Mouse (Mus musculus): Measurements from ENCODE around the gene Erc1. TPM values are rescaled to one million over a fixed set of nuclear protein-coding genes. Genes with fewer than 3 reads are reported as not detected.

Erc1 gene
- 30.0 and 44.0 TPM in 2 replicates for polyA plus RNA-seq (2014; fragmentation: Nextera tagmentation; extraction: Ambion mirVana)

DNA sequence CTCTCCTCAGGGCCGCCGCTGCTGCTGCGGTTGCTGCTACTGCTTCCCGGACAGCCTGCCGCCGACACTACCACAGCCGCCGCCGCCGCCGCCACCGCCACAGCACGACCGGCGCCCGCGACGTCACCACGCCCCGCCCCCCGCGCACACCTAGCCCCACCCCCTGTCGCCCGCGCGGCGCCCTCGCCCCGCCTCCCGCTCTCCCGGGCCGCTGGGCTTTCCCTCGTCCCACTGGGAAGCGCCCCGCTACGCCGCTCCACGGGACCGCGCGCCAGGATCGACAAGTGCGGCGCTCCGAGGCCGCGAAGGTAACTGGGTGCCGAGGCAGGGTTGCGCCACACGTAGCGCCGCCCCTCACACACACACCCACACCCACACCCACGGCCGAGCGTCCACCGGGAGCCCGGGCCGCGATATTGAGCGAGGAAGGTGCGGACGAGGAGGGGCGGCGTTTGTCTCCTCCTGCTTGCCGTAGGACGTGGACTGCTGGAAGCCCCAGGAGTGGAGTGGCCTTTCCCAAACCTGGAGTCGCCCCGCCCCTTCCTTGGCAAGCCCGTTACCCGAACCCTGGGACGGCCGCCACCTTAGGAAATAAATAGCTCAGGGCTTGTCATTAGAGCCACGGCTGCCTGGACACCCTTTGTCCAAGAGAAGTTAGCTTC, at the start of gene Erc1:
Erc1 (minus strand) TSS at position 134 of the 662 bp plus-strand sequence.
- Histone ChIP-seq H3K27ac (ENCODE audit: low read depth, low read length) (peak within 1 kb of the TSS; percentile 93), H3K4me1 (replicated peaks; ENCODE audit: control insufficient read depth, insufficient read depth, low read length) (0 out of 2 replicates have a peak, but pooled peaks cover 5% of the 10 kb centered on the region), H3K27me3 (ENCODE audit: control insufficient read depth, insufficient read depth, low read length) (no peaks in the 10 kb centered on the region), H3K9ac (ENCODE audit: low read depth, low read length) (peak within 1 kb of the TSS; percentile 88), H3K4me2 (replicated peaks; ENCODE audit: low read depth, low read length) (peak within 1 kb of the TSS; percentile 76), H3K36me3 (ENCODE audit: control insufficient read depth, insufficient read depth, low read length) (no peaks in the 10 kb centered on the region), H3K4me3 (ENCODE audit: low read depth, low read length) (peak within 1 kb of the TSS; percentile 93), H3K9me3 (ENCODE audit: control insufficient read depth, low read length) (no peaks in the 10 kb centered on the region)
- ATAC-seq (ENCODE audit: low FRiP score) (peak; percentile 95), DNase-seq (ENCODE audit: low spot score) (peak; percentile 95)
- WGBS, result under 1% methylated on average over 57 of the region's 73 CpGs

DNA sequence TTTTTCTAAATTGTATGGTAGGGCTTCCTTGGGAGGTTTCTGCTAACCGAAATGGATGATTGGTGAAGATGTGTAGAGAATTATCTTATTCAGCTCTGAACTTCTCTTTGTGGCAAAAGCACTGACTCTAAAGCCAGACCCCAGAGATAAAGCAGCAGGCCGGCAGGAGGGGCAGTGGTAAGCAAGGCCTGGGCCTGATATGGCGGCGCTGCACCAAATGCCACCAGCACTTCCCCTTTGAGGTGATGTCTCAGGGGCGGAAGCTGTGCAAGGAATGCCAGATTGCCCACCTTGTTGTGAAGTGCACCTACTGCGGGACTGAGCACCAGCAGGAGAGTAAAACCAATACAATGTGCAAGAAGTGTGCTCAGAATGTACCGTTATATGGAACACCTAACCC, 44.7 kb upstream of the Erc1 start:
- Histone ChIP-seq H3K4me3 (ENCODE audit: low read depth, low read length) (no peak overlapping the region), H3K9me3 (ENCODE audit: control insufficient read depth, low read length) (no peaks in the 10 kb centered on the region), H3K4me1 (replicated peaks; ENCODE audit: control insufficient read depth, insufficient read depth, low read length) (no peaks in the 10 kb centered on the region), H3K4me2 (replicated peaks; ENCODE audit: low read depth, low read length) (no peak overlapping the region), H3K9ac (ENCODE audit: low read depth, low read length) (no peak overlapping the region), H3K27me3 (ENCODE audit: control insufficient read depth, insufficient read depth, low read length) (no peaks in the 10 kb centered on the region), H3K27ac (ENCODE audit: low read depth, low read length) (no peak overlapping the region), H3K36me3 (ENCODE audit: control insufficient read depth, insufficient read depth, low read length) (no peaks in the 10 kb centered on the region)
- DNase-seq (ENCODE audit: low spot score) (no peak), ATAC-seq (ENCODE audit: low FRiP score) (no peak)
- 80% methylated on average over 7 of the region's 7 CpGs for WGBS

DNA sequence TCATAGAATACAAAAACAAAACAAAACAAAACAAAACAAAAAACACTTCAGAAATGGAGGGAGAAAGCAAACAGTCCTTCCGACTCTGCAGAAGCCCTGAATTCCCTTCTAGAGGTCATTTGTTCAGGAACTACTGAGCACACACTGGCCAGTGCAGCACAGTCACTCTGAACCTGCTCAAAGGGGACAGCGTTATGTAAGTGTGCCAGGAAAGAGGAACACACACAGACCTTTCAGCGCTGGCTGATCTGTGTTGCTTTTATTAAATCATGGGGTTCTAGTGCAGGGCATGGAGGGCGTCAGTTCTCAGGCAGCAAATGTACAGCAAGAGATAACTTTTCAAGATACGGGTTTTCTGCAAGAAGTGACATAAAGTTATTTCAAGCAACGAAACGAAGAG, 35.2 kb upstream of the Erc1 start:
- no peak overlapping the region for H3K27ac ChIP-seq (ENCODE audit: low read depth, low read length)
- no peaks in the 10 kb centered on the region for H3K36me3 ChIP-seq (ENCODE audit: control insufficient read depth, insufficient read depth, low read length)
- no peak for DNase-seq (ENCODE audit: low spot score)
- H3K9ac ChIP-seq (ENCODE audit: low read depth, low read length), result no peak overlapping the region
- H3K27me3 ChIP-seq (ENCODE audit: control insufficient read depth, insufficient read depth, low read length), result no peaks in the 10 kb centered on the region
- 82% methylated on average over 7 of the region's 7 CpGs for WGBS
- no peak overlapping the region for H3K4me3 ChIP-seq (ENCODE audit: low read depth, low read length)
- H3K4me1 ChIP-seq (replicated peaks; ENCODE audit: control insufficient read depth, insufficient read depth, low read length), result no peaks in the 10 kb centered on the region
- ATAC-seq (ENCODE audit: low FRiP score), result no peak
- no peaks in the 10 kb centered on the region for H3K9me3 ChIP-seq (ENCODE audit: control insufficient read depth, low read length)
- no peak overlapping the region for H3K4me2 ChIP-seq (replicated peaks; ENCODE audit: low read depth, low read length)

DNA sequence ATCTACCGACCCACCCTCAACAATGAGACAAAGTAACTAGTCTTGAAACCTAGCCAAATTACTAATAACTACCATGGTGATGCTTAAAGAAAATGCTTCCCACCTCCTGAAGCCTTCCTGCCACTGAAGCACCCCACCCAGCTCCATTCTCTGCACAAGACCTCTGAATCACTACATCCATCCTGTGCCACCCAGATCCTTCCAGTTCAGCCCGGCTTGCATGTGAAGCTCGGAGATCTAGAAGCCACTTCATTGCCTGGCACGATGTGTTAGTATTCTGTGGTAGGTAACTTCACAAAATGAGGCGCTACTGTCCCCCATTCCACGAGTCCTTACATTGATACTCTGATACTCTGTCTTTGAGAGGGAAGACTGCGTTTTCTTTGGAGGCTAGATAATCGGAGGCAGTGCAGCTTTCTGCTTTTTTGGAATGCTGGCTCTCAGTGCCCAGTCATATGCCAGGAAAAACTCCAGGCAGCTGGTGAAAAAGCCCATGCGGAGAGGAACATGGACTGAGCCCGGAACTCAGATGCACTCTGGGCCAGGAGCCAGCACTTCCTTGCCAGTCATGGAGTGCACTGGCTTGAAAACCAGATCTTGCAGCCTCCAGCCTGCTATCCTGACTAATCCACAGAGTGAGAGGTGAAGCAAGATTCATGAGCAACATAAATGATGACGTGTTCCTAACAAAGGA, 16.5 kb upstream of the Erc1 start:
- ATAC-seq (ENCODE audit: low FRiP score) (no peak), DNase-seq (ENCODE audit: low spot score) (no peak)
- H3K27me3 ChIP-seq (ENCODE audit: control insufficient read depth, insufficient read depth, low read length), result no peaks in the 10 kb centered on the region
- WGBS, result 93% methylated on average over 11 of the region's 11 CpGs
- H3K27ac ChIP-seq (ENCODE audit: low read depth, low read length), result no peak overlapping the region
- H3K4me3 ChIP-seq (ENCODE audit: low read depth, low read length), result no peak overlapping the region
- no peak overlapping the region for H3K9ac ChIP-seq (ENCODE audit: low read depth, low read length)
- H3K4me1 ChIP-seq (replicated peaks; ENCODE audit: control insufficient read depth, insufficient read depth, low read length), result no peaks in the 10 kb centered on the region
- no peak overlapping the region for H3K4me2 ChIP-seq (replicated peaks; ENCODE audit: low read depth, low read length)
- H3K36me3 ChIP-seq (ENCODE audit: control insufficient read depth, insufficient read depth, low read length), result no peaks in the 10 kb centered on the region
- no peaks in the 10 kb centered on the region for H3K9me3 ChIP-seq (ENCODE audit: control insufficient read depth, low read length)

DNA sequence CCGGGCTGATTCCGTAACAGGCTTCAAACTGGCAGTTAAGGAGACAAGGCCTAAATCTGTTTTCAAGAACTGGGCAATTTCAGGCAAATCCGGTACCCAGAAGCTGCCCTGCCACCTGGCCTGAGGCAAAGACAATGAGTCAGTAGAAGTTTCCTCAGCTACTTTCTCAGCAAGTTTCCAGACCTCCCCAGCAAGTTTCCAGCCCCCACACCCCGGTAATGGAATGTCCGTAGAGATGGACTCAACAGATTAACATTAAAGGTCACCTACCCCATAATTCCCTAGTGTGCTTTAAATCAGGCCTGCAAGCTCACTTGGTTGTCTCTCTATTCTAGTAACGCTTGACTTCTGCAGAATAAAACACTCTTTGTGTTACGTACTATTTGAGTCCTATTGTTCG, 13.6 kb upstream of the Erc1 start:
- H3K9me3 ChIP-seq (ENCODE audit: control insufficient read depth, low read length), result no peaks in the 10 kb centered on the region
- H3K9ac ChIP-seq (ENCODE audit: low read depth, low read length), result no peak overlapping the region
- WGBS, result 39% methylated on average over 8 of the region's 8 CpGs
- no peak overlapping the region for H3K4me2 ChIP-seq (replicated peaks; ENCODE audit: low read depth, low read length)
- H3K27ac ChIP-seq (ENCODE audit: low read depth, low read length), result no peak overlapping the region
- H3K4me1 ChIP-seq (replicated peaks; ENCODE audit: control insufficient read depth, insufficient read depth, low read length), result no peaks in the 10 kb centered on the region
- no peak for ATAC-seq (ENCODE audit: low FRiP score)
- H3K27me3 ChIP-seq (ENCODE audit: control insufficient read depth, insufficient read depth, low read length), result no peaks in the 10 kb centered on the region
- no peak for DNase-seq (ENCODE audit: low spot score)
- H3K4me3 ChIP-seq (ENCODE audit: low read depth, low read length), result no peak overlapping the region
- no peaks in the 10 kb centered on the region for H3K36me3 ChIP-seq (ENCODE audit: control insufficient read depth, insufficient read depth, low read length)

DNA sequence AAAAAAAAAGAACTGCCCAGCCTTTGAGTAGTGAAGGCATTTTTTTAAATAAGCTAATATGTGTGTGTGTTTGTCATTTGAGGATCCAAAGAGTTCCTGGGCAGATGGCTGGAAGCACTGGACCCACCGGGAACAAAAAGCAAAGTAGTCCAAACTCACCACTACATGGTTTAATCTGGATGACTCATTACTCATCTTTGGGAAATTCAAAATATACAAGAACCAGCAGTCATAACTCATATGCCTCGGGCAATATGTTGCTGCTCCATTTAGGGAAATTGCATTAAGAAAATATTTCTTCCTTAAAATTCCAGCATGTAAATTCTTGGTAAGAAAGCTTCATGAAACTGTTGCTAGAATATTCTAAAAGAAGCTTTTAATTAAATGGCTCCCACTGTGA, 12.3 kb upstream of the Erc1 start:
- Histone ChIP-seq H3K27me3 (ENCODE audit: control insufficient read depth, insufficient read depth, low read length) (no peaks in the 10 kb centered on the region), H3K36me3 (ENCODE audit: control insufficient read depth, insufficient read depth, low read length) (no peaks in the 10 kb centered on the region), H3K4me3 (ENCODE audit: low read depth, low read length) (no peak overlapping the region), H3K4me1 (replicated peaks; ENCODE audit: control insufficient read depth, insufficient read depth, low read length) (no peaks in the 10 kb centered on the region), H3K27ac (ENCODE audit: low read depth, low read length) (no peak overlapping the region), H3K4me2 (replicated peaks; ENCODE audit: low read depth, low read length) (no peak overlapping the region), H3K9me3 (ENCODE audit: control insufficient read depth, low read length) (no peaks in the 10 kb centered on the region), H3K9ac (ENCODE audit: low read depth, low read length) (no peak overlapping the region)
- DNase-seq (ENCODE audit: low spot score) (no peak), ATAC-seq (ENCODE audit: low FRiP score) (no peak)
- WGBS, result 87% methylated on average over 2 of the region's 2 CpGs

DNA sequence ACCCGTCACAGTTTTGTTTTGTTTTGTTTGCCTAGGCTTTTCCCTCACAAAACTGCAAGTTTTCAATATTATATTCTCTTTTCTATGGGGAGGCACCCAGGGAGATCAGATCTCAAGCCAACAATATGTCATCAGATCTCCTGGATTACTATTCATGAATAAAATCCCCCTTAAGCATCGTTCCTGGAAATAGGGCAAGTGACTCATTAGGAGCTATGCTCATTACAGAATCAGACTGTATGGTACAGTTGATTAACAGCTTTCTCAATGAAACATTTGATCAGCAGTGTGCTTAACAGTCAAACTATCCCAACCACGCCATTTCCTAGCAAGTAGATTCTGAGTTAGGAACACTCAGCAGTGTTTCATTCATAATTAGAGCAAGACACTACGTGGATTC, 7.5 kb upstream of the Erc1 start:
- DNase-seq (ENCODE audit: low spot score) (no peak), ATAC-seq (ENCODE audit: low FRiP score) (no peak)
- Histone ChIP-seq H3K27me3 (ENCODE audit: control insufficient read depth, insufficient read depth, low read length) (no peaks in the 10 kb centered on the region), H3K4me2 (replicated peaks; ENCODE audit: low read depth, low read length) (no peak overlapping the region), H3K36me3 (ENCODE audit: control insufficient read depth, insufficient read depth, low read length) (no peaks in the 10 kb centered on the region), H3K4me1 (replicated peaks; ENCODE audit: control insufficient read depth, insufficient read depth, low read length) (no peaks in the 10 kb centered on the region), H3K4me3 (ENCODE audit: low read depth, low read length) (no peak overlapping the region), H3K9ac (ENCODE audit: low read depth, low read length) (no peak overlapping the region), H3K9me3 (ENCODE audit: control insufficient read depth, low read length) (no peaks in the 10 kb centered on the region), H3K27ac (ENCODE audit: low read depth, low read length) (no peak overlapping the region)
- 87% methylated on average over 4 of the region's 4 CpGs for WGBS

DNA sequence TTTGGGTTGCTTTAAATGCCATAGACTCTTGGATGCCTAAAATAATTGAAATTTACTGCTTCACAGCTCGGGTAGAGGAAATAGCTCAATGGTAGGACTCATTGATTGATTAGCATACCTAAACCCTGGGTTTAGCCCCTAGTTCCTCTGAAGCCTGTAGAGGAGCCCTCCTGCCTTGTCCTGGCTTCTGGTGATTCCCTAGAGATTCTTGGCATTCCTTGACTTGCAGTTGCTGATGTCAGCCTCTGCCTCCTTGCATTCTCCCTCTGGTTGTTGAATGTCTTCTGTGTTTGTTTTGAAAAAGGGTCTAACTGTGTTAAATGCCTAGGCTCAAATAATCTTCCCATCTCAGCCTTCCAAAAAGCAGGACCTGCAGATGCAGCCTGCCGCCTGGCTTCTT, 6.2 kb upstream of the Erc1 start:
- DNase-seq (ENCODE audit: low spot score) (no peak), ATAC-seq (ENCODE audit: low FRiP score) (no peak)
- H3K4me1 ChIP-seq (replicated peaks; ENCODE audit: control insufficient read depth, insufficient read depth, low read length), result no peaks in the 10 kb centered on the region
- H3K9ac ChIP-seq (ENCODE audit: low read depth, low read length), result no peak overlapping the region
- no peak overlapping the region for H3K4me2 ChIP-seq (replicated peaks; ENCODE audit: low read depth, low read length)
- no peak overlapping the region for H3K4me3 ChIP-seq (ENCODE audit: low read depth, low read length)
- H3K9me3 ChIP-seq (ENCODE audit: control insufficient read depth, low read length), result no peaks in the 10 kb centered on the region
- no peak overlapping the region for H3K27ac ChIP-seq (ENCODE audit: low read depth, low read length)
- no peaks in the 10 kb centered on the region for H3K36me3 ChIP-seq (ENCODE audit: control insufficient read depth, insufficient read depth, low read length)
- H3K27me3 ChIP-seq (ENCODE audit: control insufficient read depth, insufficient read depth, low read length), result no peaks in the 10 kb centered on the region
- 36% methylated on average over 2 of the region's 2 CpGs for WGBS

DNA sequence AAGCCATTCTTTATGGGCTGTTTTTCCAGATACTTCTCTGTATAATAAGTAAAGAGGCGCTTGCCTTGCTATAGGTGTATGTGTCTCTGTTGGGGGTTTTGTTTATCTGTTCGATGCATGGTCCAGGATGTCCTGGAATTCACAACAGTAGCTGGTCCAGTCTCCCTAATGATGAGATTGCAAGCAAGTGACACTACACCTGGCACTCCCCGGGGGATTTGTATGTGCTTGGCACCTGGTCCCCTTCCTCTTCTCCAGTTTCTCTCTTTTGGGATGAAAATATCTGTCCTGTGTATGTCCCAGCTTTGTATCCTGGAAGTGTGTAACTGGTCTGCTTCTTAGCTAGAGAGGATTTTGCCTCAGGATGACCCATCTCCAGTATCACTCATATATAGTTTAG, 1.9 kb upstream of the Erc1 start:
- Histone ChIP-seq H3K9ac (ENCODE audit: low read depth, low read length) (no peak overlapping the region), H3K4me3 (ENCODE audit: low read depth, low read length) (no peak overlapping the region), H3K27ac (ENCODE audit: low read depth, low read length) (no peak overlapping the region), H3K4me1 (replicated peaks; ENCODE audit: control insufficient read depth, insufficient read depth, low read length) (0 out of 2 replicates have a peak, but pooled peaks cover 5% of the 10 kb centered on the region), H3K9me3 (ENCODE audit: control insufficient read depth, low read length) (no peaks in the 10 kb centered on the region), H3K4me2 (replicated peaks; ENCODE audit: low read depth, low read length) (no peak overlapping the region), H3K36me3 (ENCODE audit: control insufficient read depth, insufficient read depth, low read length) (no peaks in the 10 kb centered on the region), H3K27me3 (ENCODE audit: control insufficient read depth, insufficient read depth, low read length) (no peaks in the 10 kb centered on the region)
- 99% methylated on average over 3 of the region's 3 CpGs for WGBS
- DNase-seq (ENCODE audit: low spot score) (no peak), ATAC-seq (ENCODE audit: low FRiP score) (no peak)
